Mouse (Mus musculus) CH12.LX (cell line): ENCODE data around the gene Rgs9bp. TPM values are rescaled to one million over a fixed set of nuclear protein-coding genes. Genes with fewer than 3 reads are reported as not detected.

Experiments used
- DNase-seq: peaks from one replicate; pipeline ENCODE4 v3.0.0-alpha.2; 2013; ENCODE audit errors: extremely low read depth
- H3K27ac ChIP-seq: 2 replicates; pipeline ENCODE4 v1.5.1; 2012; ENCODE audit warnings: low read depth, mild to moderate bottlenecking, control low read depth, moderate library complexity; ENCODE audit not compliant: insufficient read depth
- H3K27me3 ChIP-seq: replicated peaks from 2 replicates; pipeline ENCODE3; 2012; ENCODE audit warnings: inconsistent platforms
- H3K36me3 ChIP-seq, 2 experiments: replicated peaks in 1 of 2; 2 replicates each; pipeline versions ENCODE3 to v1.6.1; 2012; ENCODE audit warnings: inconsistent platforms in 1 of 2, low read length in 1 of 2, mild to moderate bottlenecking in 1 of 2, mixed read lengths in 1 of 2, moderate library complexity in 1 of 2; ENCODE audit not compliant: control insufficient read depth in 1 of 2, insufficient read depth in 1 of 2
- H3K4me1 ChIP-seq, 2 experiments: 2 replicates each; pipeline ENCODE4 v1.6.1; 2012; ENCODE audit warnings: inconsistent platforms in 1 of 2, moderate library complexity in 1 of 2; ENCODE audit not compliant: insufficient read depth in 2 of 2, control insufficient read depth in 1 of 2
- H3K4me2 ChIP-seq: 2 replicates; pipeline ENCODE4 v1.6.1; 2012; ENCODE audit warnings: low read depth, mild to moderate bottlenecking, control low read depth; ENCODE audit not compliant: poor library complexity, insufficient read depth, severe bottlenecking
- H3K4me3 ChIP-seq, 3 experiments: fragments of 150-350 bp in 1 of 3; sonication (generic) in 1 of 3; replicated peaks in 1 of 3; 2 replicates each; pipeline versions ENCODE3 to v1.5.1; 2011 to 2012; ENCODE audit warnings: low read depth in 2 of 3, low read length in 2 of 3, mild to moderate bottlenecking in 2 of 3, moderate library complexity in 2 of 3, control low read depth in 1 of 3, improper control_type of control experiment in 1 of 3, inconsistent platforms in 1 of 3, mixed read lengths in 1 of 3; ENCODE audit not compliant: poor library complexity in 1 of 3
- H3K79me2 ChIP-seq: replicated peaks from 2 replicates; pipeline ENCODE4 v1.6.1; 2012; ENCODE audit warnings: mild to moderate bottlenecking, moderate library complexity; ENCODE audit not compliant: control insufficient read depth, poor library complexity, insufficient read depth, severe bottlenecking; ENCODE audit errors: extremely low read depth
- H3K9ac ChIP-seq: 2 replicates; pipeline ENCODE4 v1.6.1; 2012; ENCODE audit warnings: low read depth, mild to moderate bottlenecking, control low read depth, moderate library complexity; ENCODE audit not compliant: insufficient read depth
- H3K9me3 ChIP-seq: replicated peaks from 2 replicates; pipeline ENCODE3; 2012; ENCODE audit warnings: low read length, inconsistent platforms, mixed read lengths
- BHLHE40 ChIP-seq: IDR thresholded peaks from 2 replicates; pipeline ENCODE4 v1.6.1; 2011; ENCODE audit warnings: mild to moderate bottlenecking, low read depth, low read length, improper control_type of control experiment
- E2F4 ChIP-seq: IDR thresholded peaks from 2 replicates; pipeline ENCODE4 v1.6.1; 2011; ENCODE audit warnings: low read depth, low read length, improper control_type of control experiment; ENCODE audit not compliant: insufficient replicate concordance
- EP300 ChIP-seq: IDR thresholded peaks from 2 replicates; pipeline ENCODE4 v1.6.1; 2011; ENCODE audit warnings: low read length, improper control_type of control experiment
- GABPA ChIP-seq: IDR thresholded peaks from 2 replicates; pipeline ENCODE4 v1.6.1; 2012; ENCODE audit warnings: low read depth, low read length, improper control_type of control experiment, inconsistent platforms; ENCODE audit not compliant: insufficient replicate concordance
- IRF4 ChIP-seq: IDR thresholded peaks from 2 replicates; pipeline ENCODE4 v1.6.1; 2014; ENCODE audit warnings: low read depth, mild to moderate bottlenecking, inconsistent platforms, low read length, improper control_type of control experiment
- JUN ChIP-seq: IDR thresholded peaks from 2 replicates; pipeline ENCODE4 v1.6.1; 2011; ENCODE audit warnings: low read depth, mild to moderate bottlenecking, low read length, improper control_type of control experiment, moderate library complexity; ENCODE audit not compliant: insufficient read depth
- JUND ChIP-seq: conservative IDR thresholded peaks from 2 replicates; pipeline ENCODE4 v1.6.1; 2011; ENCODE audit warnings: low read depth, low read length, improper control_type of control experiment
- KAT2A ChIP-seq: IDR thresholded peaks from 2 replicates; pipeline ENCODE4 v1.6.1; 2012; ENCODE audit warnings: low read length, improper control_type of control experiment, inconsistent platforms; ENCODE audit not compliant: insufficient replicate concordance
- MAFK ChIP-seq: IDR thresholded peaks from 2 replicates; pipeline ENCODE4 v1.6.1; 2011; ENCODE audit warnings: low read length, improper control_type of control experiment; ENCODE audit not compliant: insufficient replicate concordance
- MAX ChIP-seq: IDR thresholded peaks from 2 replicates; pipeline ENCODE4 v1.6.1; 2011; ENCODE audit warnings: low read length, improper control_type of control experiment
- MXI1 ChIP-seq: IDR thresholded peaks from 2 replicates; pipeline ENCODE4 v1.6.1; 2011; ENCODE audit warnings: mild to moderate bottlenecking, low read depth, low read length, improper control_type of control experiment
- MYC ChIP-seq: IDR thresholded peaks from 2 replicates; pipeline ENCODE4 v1.6.1; 2011; ENCODE audit warnings: low read depth, mild to moderate bottlenecking, improper control_type of control experiment, low read length
- NRF1 ChIP-seq: IDR thresholded peaks from 2 replicates; pipeline ENCODE4 v1.6.1; 2014; ENCODE audit warnings: low read depth, mild to moderate bottlenecking, inconsistent platforms, low read length, improper control_type of control experiment, moderate library complexity
- PAX5 ChIP-seq: IDR thresholded peaks from 2 replicates; pipeline ENCODE4 v1.6.1; 2012; ENCODE audit warnings: low read length, inconsistent platforms, mixed read lengths
- POLR2A ChIP-seq: IDR thresholded peaks from 2 replicates; pipeline ENCODE4 v1.6.1; 2011; ENCODE audit warnings: low read depth, mild to moderate bottlenecking, improper control_type of control experiment, low read length
- POLR2AphosphoS2 ChIP-seq: IDR thresholded peaks from 2 replicates; pipeline ENCODE4 v1.6.1; 2011; ENCODE audit warnings: low read depth, low read length, improper control_type of control experiment
- RCOR1 ChIP-seq: conservative IDR thresholded peaks from 2 replicates; pipeline ENCODE4 v1.6.1; 2012; ENCODE audit warnings: low read depth, mild to moderate bottlenecking, inconsistent platforms, low read length, improper control_type of control experiment
- SMC3 ChIP-seq: IDR thresholded peaks from 2 replicates; pipeline ENCODE4 v1.6.1; 2011; ENCODE audit warnings: low read depth, low read length, improper control_type of control experiment
- TBP ChIP-seq: conservative IDR thresholded peaks from 2 replicates; pipeline ENCODE4 v1.6.1; 2011; ENCODE audit warnings: low read depth, low read length, improper control_type of control experiment
- USF1 ChIP-seq: IDR thresholded peaks from 2 replicates; pipeline ENCODE4 v1.6.1; 2014; ENCODE audit warnings: low read depth, mild to moderate bottlenecking, inconsistent platforms, low read length, improper control_type of control experiment
- USF2 ChIP-seq: conservative IDR thresholded peaks from 2 replicates; pipeline ENCODE4 v1.6.1; 2011; ENCODE audit warnings: low read depth, low read length, improper control_type of control experiment
- ZKSCAN1 ChIP-seq: IDR thresholded peaks from 2 replicates; pipeline ENCODE4 v1.6.1; 2012; ENCODE audit warnings: low read depth, inconsistent platforms, low read length, improper control_type of control experiment, borderline replicate concordance
- dilution Hi-C: fragments of 300-500 bp; cut with MboI; formaldehyde crosslinking; loops from 2 replicates; pipeline ENCODE4 v1.14.3; 2020; ENCODE audit warnings: low sequenced_read_pairs; ENCODE audit not compliant: extremely low pct_unique_long_range_greater_than_20kb, extremely low pct_ligation_motif_present
- in situ Hi-C: fragments of 300-500 bp; cut with MboI; formaldehyde crosslinking; loops from 3 replicates; pipeline ENCODE4 v1.14.3; 2019; ENCODE audit warnings: low sequenced_read_pairs, low pct_ligation_motif_present, low pct_unique_long_range_greater_than_20kb, mixed read lengths
- polyA plus RNA-seq: library from polyadenylated mRNA; unstranded; fragments of >175 nt; gene quantifications from 2 replicates; pipeline ENCODE4 v1.2.1, GENCODE M21; 2012; ENCODE audit warnings: low read depth; ENCODE audit not compliant: insufficient read length
- total RNA-seq, 2 experiments: library from RNA; depleted of rRNA; stranded (reverse); fragments of 300-350 nt in 1 of 2; fragments of >200 nt in 1 of 2; gene quantifications; 2 replicates each; pipeline ENCODE4 v1.2.3; 2012 to 2014

Rgs9bp gene
- total and polyA plus RNA-seq, 3 experiments: 0.05 to 0.21 (median 0.06) TPM

DNA sequence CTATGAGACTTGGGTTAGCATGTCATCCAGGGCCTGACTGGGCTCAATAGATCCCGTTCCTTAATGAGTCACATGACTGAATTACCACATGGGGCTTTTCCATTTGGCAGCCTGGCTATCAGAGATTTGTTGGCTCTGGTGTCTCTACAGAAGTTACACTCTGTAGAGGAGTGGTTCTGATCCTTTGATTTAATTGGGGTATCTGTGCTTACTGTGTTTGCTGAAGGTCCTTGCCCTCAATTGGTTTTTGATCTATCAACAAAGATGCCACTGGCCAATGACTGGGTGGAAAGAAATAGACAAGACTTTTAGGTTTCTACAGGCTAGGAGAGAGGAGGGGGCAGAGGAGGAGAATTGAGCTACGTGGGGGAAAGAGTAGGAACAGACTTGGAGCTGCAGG lies 26.7 kb downstream of the Rgs9bp start:
- DNase-seq: no peak
- no peak overlapping the region for H3K4me3 ChIP-seq
- peaks cover 0 to 11% of the 10 kb centered on the region in 2 experiments; a peak in 3 of 4 replicates for H3K4me1 ChIP-seq
- dilution Hi-C loops: no loop called here
- no peak overlapping the region for H3K9ac ChIP-seq
- H3K27ac ChIP-seq: no peak overlapping the region
- in situ Hi-C loops: loop anchor here (25.0 kb wide), 1 partner anchor 171 kb away; the partner anchor contains the start of genes Cep89 and Faap24
- peaks cover 16% of the 10 kb centered on the region for H3K27me3 ChIP-seq
- no peaks in the 10 kb centered on the region for H3K36me3 ChIP-seq
- TF ChIP-seq TBP: no peak
- no peak for TF ChIP-seq JUN
- TF ChIP-seq IRF4: no peak
- no peak for TF ChIP-seq NRF1
- TF ChIP-seq POLR2AphosphoS2: no peak
- TF ChIP-seq KAT2A: no peak
- TF ChIP-seq RCOR1: no peak
- TF ChIP-seq EP300: no peak
- TF ChIP-seq SMC3: no peak
- TF ChIP-seq USF2: no peak
- no peak for TF ChIP-seq USF1
- no peak for TF ChIP-seq GABPA
- TF ChIP-seq MXI1: no peak
- TF ChIP-seq POLR2A: no peak
- no peak for TF ChIP-seq MAX
- no peaks in the 10 kb centered on the region for H3K79me2 ChIP-seq
- H3K4me2 ChIP-seq: no peak overlapping the region
- no peaks in the 10 kb centered on the region for H3K9me3 ChIP-seq

DNA sequence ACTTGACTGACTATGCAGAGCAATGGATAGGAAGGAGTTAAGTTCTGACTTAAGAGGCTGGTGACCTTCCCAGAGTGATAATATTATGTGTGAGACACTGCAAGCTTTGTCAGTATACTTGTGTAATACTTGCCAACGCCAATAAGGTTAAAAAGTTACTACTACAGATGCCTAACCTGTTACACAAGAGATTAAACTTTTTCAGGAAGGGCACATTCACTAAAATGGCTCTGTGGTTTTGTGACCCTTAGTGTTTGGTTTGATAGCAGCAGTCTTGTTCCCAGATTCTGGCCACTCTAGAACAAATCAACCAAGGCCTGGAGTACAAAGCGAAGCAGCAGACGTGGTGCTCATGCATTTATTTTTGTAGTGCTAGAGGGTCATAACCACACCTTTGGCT lies 27.8 kb downstream of the Rgs9bp start:
- no peaks in the 10 kb centered on the region for H3K79me2 ChIP-seq
- peaks cover 0 to 14% of the 10 kb centered on the region in 2 experiments; a peak in 3 of 4 replicates for H3K4me1 ChIP-seq
- H3K9ac ChIP-seq: no peak overlapping the region
- H3K9me3 ChIP-seq: no peaks in the 10 kb centered on the region
- H3K36me3 ChIP-seq: peaks cover 0 to 4% of the 10 kb centered on the region in 2 experiments
- DNase-seq: no peak
- H3K4me3 ChIP-seq: no peak overlapping the region
- H3K4me2 ChIP-seq: no peak overlapping the region
- in situ Hi-C loops: loop anchor here (25.0 kb wide), 1 partner anchor 170 kb away; the partner anchor contains the start of genes Cep89 and Faap24
- peaks cover 14% of the 10 kb centered on the region for H3K27me3 ChIP-seq
- dilution Hi-C loops: no loop called here
- no peak for TF ChIP-seq TBP
- no peak for TF ChIP-seq PAX5
- no peak for TF ChIP-seq IRF4
- no peak for TF ChIP-seq GABPA
- no peak for TF ChIP-seq E2F4
- no peak for TF ChIP-seq BHLHE40
- TF ChIP-seq NRF1: no peak
- no peak for TF ChIP-seq MAFK
- TF ChIP-seq MYC: no peak
- TF ChIP-seq JUND: no peak
- no peak for TF ChIP-seq MXI1
- TF ChIP-seq JUN: no peak
- TF ChIP-seq POLR2AphosphoS2: no peak
- TF ChIP-seq ZKSCAN1: no peak
- TF ChIP-seq, all 38 proteins: peak for 0
- H3K27ac ChIP-seq: no peak overlapping the region
